Mouse (Mus musculus) kidney, embryonic 14.5 days (tissue): ENCODE measurements around the gene Gm5129. TPM values are rescaled to one million over a fixed set of nuclear protein-coding genes. Genes with fewer than 3 reads are reported as not detected.
A peak's percentile ranks its signal among the peaks of the same experiment; 100 is the strongest.
"Not testable (repeated sequence)": the region's sequence is repeated elsewhere in the genome, so short reads cannot be mapped to it uniquely, and the experiment has no call there.

Source experiments
- ATAC-seq: fragments of 200-750 bp; cut with Nextera tagmentation; 2 replicates; pipeline ENCODE4 v1.8.0; 2017; ENCODE audit warnings: moderate number of reproducible peaks, mild to moderate bottlenecking, moderate TSS enrichment, moderate library complexity; ENCODE audit not compliant: low FRiP score, low TSS enrichment
- H3K27ac ChIP-seq: fragments of 300-500 bp; sonication (generic); 2 replicates; pipeline ENCODE4 v1.5.1; 2014; ENCODE audit warnings: low read depth, mild to moderate bottlenecking, low read length, moderate library complexity, mixed read lengths
- H3K27me3 ChIP-seq: fragments of 300-500 bp; sonication (generic); 2 replicates; pipeline ENCODE4 v1.6.1; 2014; ENCODE audit warnings: mild to moderate bottlenecking, low read length; ENCODE audit not compliant: control insufficient read depth, insufficient read depth
- H3K36me3 ChIP-seq: fragments of 300-500 bp; sonication (generic); 2 replicates; pipeline ENCODE4 v1.6.1; 2014; ENCODE audit warnings: low read length, mixed read lengths; ENCODE audit not compliant: control insufficient read depth, insufficient read depth
- H3K4me1 ChIP-seq: fragments of 300-500 bp; sonication (generic); 2 replicates; pipeline ENCODE4 v1.6.1; 2014; ENCODE audit warnings: low read length, mixed read lengths; ENCODE audit not compliant: control insufficient read depth, insufficient read depth
- H3K4me2 ChIP-seq: fragments of 300-500 bp; sonication (generic); replicated peaks from 2 replicates; pipeline ENCODE4 v1.6.1; 2014; ENCODE audit warnings: low read depth, mild to moderate bottlenecking, low read length
- H3K4me3 ChIP-seq: fragments of 300-500 bp; sonication (generic); 2 replicates; pipeline ENCODE4 v1.5.1; 2014; ENCODE audit warnings: mild to moderate bottlenecking, low read length
- H3K9ac ChIP-seq: fragments of 300-500 bp; sonication (generic); 2 replicates; pipeline ENCODE4 v1.6.1; 2014; ENCODE audit warnings: low read depth, mild to moderate bottlenecking, low read length, moderate library complexity
- H3K9me3 ChIP-seq: fragments of 300-500 bp; sonication (generic); 2 replicates; pipeline ENCODE4 v1.6.1; 2016; ENCODE audit warnings: low read length; ENCODE audit not compliant: control insufficient read depth
- WGBS: fragments of 180-500 bp; shearing (Covaris S2); extraction: QIAGEN DNeasy Blood & Tissue Kit; methylation state at CpG from one replicate; pipeline ENCODE4 v1.1.7; 2014; 5-methylcytosine and 5-hydroxymethylcytosine counted together
- polyA plus RNA-seq: library from polyadenylated mRNA; unstranded; fragments of >200 nt; fragmentation: Nextera tagmentation; extraction: Ambion mirVana; gene quantifications from 2 replicates; pipeline ENCODE4 v1.2.1, GENCODE M21; 2014

The Gm5129 gene
- polyA plus RNA-seq, result not detected in 2 replicates

- Histone ChIP-seq H3K4me3 (peak within 1 kb of the TSS; percentile 86), H3K27ac (peak within 1 kb of the TSS; percentile 91), H3K4me2 (peak within 1 kb of the TSS; percentile 77), H3K9me3 (no peaks in the 10 kb centered on the region), H3K27me3 (no peaks in the 10 kb centered on the region), H3K36me3 (no peaks in the 10 kb centered on the region), H3K9ac (peak within 1 kb of the TSS; percentile 84), H3K4me1 (peaks cover 11% of the 10 kb centered on the region; the same call in 1 of the 2 replicates)
- ATAC-seq, result peak; percentile 95
- under 1% methylated on average over 46 of the region's 46 CpGs for whole genome bisulfite sequencing
Measured at GRCm38 (mm10) chr5:29735557-29736061, at the start of gene Gm5129, which contains the start of gene Dnajb6. Gene Gm5129 (minus strand): TSS chr5:29735936. Gene Dnajb6 (plus strand): TSS chr5:29735688.

DNA sequence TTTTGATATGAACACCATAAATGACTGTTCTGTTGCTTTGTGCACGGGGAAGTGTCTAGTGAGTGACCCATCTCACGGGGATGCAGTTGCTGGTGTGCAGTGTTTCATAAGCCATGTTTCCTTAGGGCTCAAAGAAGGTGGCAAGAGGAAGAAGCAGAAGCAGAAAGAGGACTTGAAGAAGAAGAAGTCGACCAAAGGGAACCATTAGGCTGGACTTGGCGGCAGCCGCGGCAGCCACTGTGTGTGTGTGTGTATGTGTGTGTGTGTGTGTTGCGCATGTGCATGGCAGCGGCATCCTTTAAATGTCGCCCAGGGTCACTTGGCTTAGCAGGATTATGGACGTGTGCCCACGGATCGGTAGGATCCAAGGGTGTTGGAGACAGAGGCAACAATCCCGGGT is 49.2 kb upstream of the Gm5129 start:
- WGBS, result 94% methylated on average over 9 of the region's 13 CpGs
- H3K9me3 ChIP-seq, H3K36me3 ChIP-seq, H3K9ac ChIP-seq, H3K4me1 ChIP-seq, H3K4me3 ChIP-seq, ATAC-seq, H3K4me2 ChIP-seq, H3K27me3 ChIP-seq, H3K27ac ChIP-seq: not testable (repeated sequence)

DNA sequence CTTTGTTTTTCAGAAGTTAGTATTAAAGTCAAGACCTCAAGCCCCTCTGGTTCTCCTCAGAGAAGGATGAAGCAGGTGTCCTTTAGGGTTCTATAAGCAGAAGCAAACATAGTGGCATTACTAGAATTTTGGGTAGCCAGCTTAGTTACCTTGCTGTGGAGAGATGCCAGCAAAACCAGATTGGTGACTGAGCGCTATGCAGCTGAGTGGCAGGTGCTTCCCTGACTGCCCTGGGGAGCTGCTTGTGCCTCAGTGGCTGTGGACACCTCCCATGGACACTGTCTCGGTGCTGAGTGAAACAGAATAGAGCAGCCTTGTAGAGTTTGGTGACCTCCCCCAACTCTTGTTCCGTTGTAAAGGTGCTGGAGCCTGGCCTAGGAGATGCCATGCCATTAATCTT is 46.5 kb upstream of the Gm5129 start:
- ATAC-seq, result no peak
- Histone ChIP-seq H3K4me2 (no peak overlapping the region), H3K9me3 (no peaks in the 10 kb centered on the region), H3K9ac (no peak overlapping the region), H3K36me3 (peaks cover 25% of the 10 kb centered on the region), H3K4me3 (no peak overlapping the region), H3K27ac (no peak overlapping the region), H3K27me3 (no peaks in the 10 kb centered on the region), H3K4me1 (no peaks in the 10 kb centered on the region)
- 85% methylated on average over 3 of the region's 3 CpGs for WGBS

GRCm38 (mm10) chr5:29779733-29780132 is 44.0 kb upstream of the Gm5129 start:
- H3K4me2 ChIP-seq, ATAC-seq, H3K9me3 ChIP-seq, H3K4me1 ChIP-seq, H3K4me3 ChIP-seq, H3K9ac ChIP-seq, H3K27me3 ChIP-seq, H3K27ac ChIP-seq: not testable (repeated sequence)
- H3K36me3 ChIP-seq, result peaks cover 27% of the 10 kb centered on the region
- whole genome bisulfite sequencing, result 95% methylated on average over 9 of the region's 9 CpGs

- Histone ChIP-seq H3K9me3 (no peaks in the 10 kb centered on the region), H3K4me3 (no peak overlapping the region), H3K4me2 (no peak overlapping the region), H3K36me3 (peaks cover 30% of the 10 kb centered on the region), H3K27me3 (no peaks in the 10 kb centered on the region), H3K9ac (no peak overlapping the region), H3K4me1 (no peaks in the 10 kb centered on the region), H3K27ac (no peak overlapping the region)
- WGBS, result 92% methylated on average over 6 of the region's 6 CpGs
- no peak for ATAC-seq
Measured at GRCm38 (mm10) chr5:29778029-29778428, 42.3 kb upstream of the Gm5129 start.

DNA sequence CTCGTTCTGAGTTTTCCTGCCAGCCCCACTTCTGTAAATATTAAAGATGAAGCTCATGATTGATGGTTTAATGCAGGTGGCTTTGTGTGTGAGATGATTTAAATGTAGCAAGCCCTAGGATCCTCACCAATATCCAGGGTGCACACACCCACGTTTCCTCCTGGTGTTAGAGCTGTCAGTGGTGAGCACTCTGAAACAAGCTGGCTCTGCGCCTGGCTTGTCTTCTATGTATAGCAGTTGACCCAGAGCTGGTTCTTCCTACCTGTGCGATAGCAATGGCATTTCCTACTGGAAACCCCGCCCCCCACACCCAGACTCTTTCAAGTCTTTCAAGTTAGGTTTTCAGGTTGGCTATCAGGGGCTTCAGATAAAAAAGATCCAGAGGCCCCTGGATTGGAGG is 39.7 kb upstream of the Gm5129 start:
- Histone ChIP-seq H3K36me3 (peaks cover 29% of the 10 kb centered on the region; the same call in 1 of the 2 replicates), H3K9ac (no peak overlapping the region), H3K4me1 (no peaks in the 10 kb centered on the region), H3K27me3 (no peaks in the 10 kb centered on the region), H3K4me3 (no peak overlapping the region), H3K9me3 (no peaks in the 10 kb centered on the region), H3K27ac (no peak overlapping the region), H3K4me2 (no peak overlapping the region)
- ATAC-seq, result no peak
- WGBS, result 77% methylated on average over 5 of the region's 5 CpGs

- H3K4me3 ChIP-seq, result no peak overlapping the region
- no peaks in the 10 kb centered on the region for H3K27me3 ChIP-seq
- ATAC-seq, result peak; percentile 82
- no peak overlapping the region; the same call in 1 of the 2 replicates for H3K27ac ChIP-seq
- no peaks in the 10 kb centered on the region for H3K9me3 ChIP-seq
- H3K4me2 ChIP-seq, result no peak overlapping the region
- no peak overlapping the region for H3K9ac ChIP-seq
- peaks cover 28% of the 10 kb centered on the region; the same call in 1 of the 2 replicates for H3K36me3 ChIP-seq
- 62% methylated on average over 13 of the region's 13 CpGs for WGBS
- no peaks in the 10 kb centered on the region for H3K4me1 ChIP-seq
Measured at GRCm38 (mm10) chr5:29773460-29774150, 37.9 kb upstream of the Gm5129 start.

DNA sequence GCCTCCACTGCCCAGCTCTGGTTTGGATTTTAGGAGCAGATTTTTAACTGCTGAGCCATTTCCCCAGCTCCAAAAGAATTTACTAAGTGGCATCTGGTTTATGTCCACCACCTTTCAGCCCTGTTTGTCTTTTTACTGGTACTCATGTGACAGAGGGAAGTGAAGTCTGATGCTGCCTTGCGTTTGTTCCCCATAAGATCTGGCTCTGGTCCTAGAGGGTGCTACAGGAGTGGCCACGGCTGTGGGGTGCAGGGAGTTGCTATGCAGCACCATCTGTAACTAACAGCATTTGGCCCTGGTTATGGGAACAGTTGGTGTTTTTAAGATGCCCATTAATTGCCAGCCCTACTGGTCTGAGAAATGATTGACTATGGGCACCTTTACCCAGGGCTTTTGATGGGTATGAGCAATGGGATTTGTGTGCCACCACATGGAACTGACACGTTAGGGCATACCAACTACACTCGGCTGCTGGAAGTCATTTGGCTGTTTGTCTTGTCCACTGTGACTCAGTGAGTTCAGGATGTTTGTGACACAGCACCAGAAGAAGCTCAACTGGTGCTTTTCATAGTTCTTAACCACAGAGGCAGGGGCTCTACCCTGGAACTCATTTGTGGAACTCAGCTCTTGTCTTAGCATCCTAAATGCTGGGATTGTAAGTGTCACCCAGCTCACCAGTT is 37.1 kb upstream of the Gm5129 start:
- Histone ChIP-seq H3K27me3 (no peaks in the 10 kb centered on the region), H3K9ac (no peak overlapping the region), H3K9me3 (no peaks in the 10 kb centered on the region), H3K4me1 (no peaks in the 10 kb centered on the region), H3K4me2 (no peak overlapping the region), H3K36me3 (peaks cover 26% of the 10 kb centered on the region; the same call in 1 of the 2 replicates), H3K4me3 (no peak overlapping the region), H3K27ac (no peak overlapping the region)
- 0 out of 2 replicates have a peak, but pooled peaks have one; percentile 40 for ATAC-seq
- WGBS, result 65% methylated on average over 4 of the region's 4 CpGs

DNA sequence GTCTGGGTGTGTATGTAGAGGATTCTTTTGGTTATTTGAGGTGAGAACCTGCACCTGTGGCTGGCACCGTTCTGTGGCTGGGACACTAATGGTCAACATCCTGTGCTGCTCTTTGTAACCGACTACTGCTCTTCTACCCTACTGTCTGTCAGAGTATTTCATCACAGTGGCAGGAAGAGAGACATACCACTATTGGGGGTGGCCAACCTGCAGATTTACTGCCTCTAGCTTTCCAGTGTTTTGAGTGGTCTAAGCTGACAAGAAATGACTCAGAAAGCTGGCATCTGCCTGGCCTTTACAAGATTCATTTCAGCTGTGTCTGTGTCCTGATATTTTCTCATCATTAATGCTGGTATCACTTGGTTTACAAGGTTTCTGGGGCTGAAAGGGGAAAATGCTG is 36.3 kb upstream of the Gm5129 start:
- Histone ChIP-seq H3K4me2 (no peak overlapping the region), H3K27me3 (no peaks in the 10 kb centered on the region), H3K27ac (no peak overlapping the region), H3K9ac (no peak overlapping the region), H3K36me3 (peaks cover 31% of the 10 kb centered on the region; the same call in 1 of the 2 replicates), H3K4me3 (no peak overlapping the region), H3K9me3 (no peaks in the 10 kb centered on the region), H3K4me1 (no peaks in the 10 kb centered on the region)
- WGBS, result 50% methylated on average over 2 of the region's 2 CpGs
- ATAC-seq, result no peak
